Mouse (Mus musculus) ES-Bruce4 (cell line): ENCODE measurements around the gene Cdh18. TPM values are rescaled to one million over a fixed set of nuclear protein-coding genes. Genes with fewer than 3 reads are reported as not detected.

Source experiments
- H3K27ac ChIP-seq: 2 replicates; pipeline ENCODE4 v1.5.1; 2012; ENCODE audit warnings: low read length, inconsistent platforms; ENCODE audit not compliant: insufficient read depth
- H3K27me3 ChIP-seq: 2 replicates; pipeline ENCODE4 v1.6.1; 2012; ENCODE audit warnings: mild to moderate bottlenecking, low read length, inconsistent platforms; ENCODE audit not compliant: control insufficient read depth, poor library complexity, insufficient read depth, severe bottlenecking
- H3K36me3 ChIP-seq: 2 replicates; pipeline ENCODE4 v1.6.1; 2012; ENCODE audit warnings: inconsistent platforms, mild to moderate bottlenecking, low read length, moderate library complexity; ENCODE audit not compliant: control insufficient read depth, poor library complexity, insufficient read depth, severe bottlenecking
- H3K4me1 ChIP-seq: one replicate; pipeline ENCODE4 v1.8.1; 2011; ENCODE audit warnings: low read length; ENCODE audit not compliant: control insufficient read depth, insufficient read depth
- H3K4me3 ChIP-seq: 2 replicates; pipeline ENCODE4 v1.5.1; 2011; ENCODE audit warnings: low read depth, mild to moderate bottlenecking, low read length
- H3K9ac ChIP-seq: 2 replicates; pipeline ENCODE4 v1.6.1; 2012; ENCODE audit warnings: low read depth, mild to moderate bottlenecking, inconsistent platforms; ENCODE audit not compliant: poor library complexity, severe bottlenecking
- H3K9me3 ChIP-seq: replicated peaks from 2 replicates; pipeline ENCODE4 v1.6.1; 2012; ENCODE audit warnings: mild to moderate bottlenecking, low read length, inconsistent platforms; ENCODE audit not compliant: control insufficient read depth, poor library complexity, insufficient read depth, severe bottlenecking
- CTCF ChIP-seq: IDR thresholded peaks from one replicate; pipeline ENCODE4 v1.8.1; 2011; ENCODE audit warnings: low read depth, low read length
- EP300 ChIP-seq: IDR thresholded peaks from 2 replicates; pipeline ENCODE4 v1.6.1; 2011; ENCODE audit warnings: low read depth, low read length; ENCODE audit not compliant: insufficient read depth
- POLR2A ChIP-seq: IDR thresholded peaks from one replicate; pipeline ENCODE4 v1.8.1; 2011; ENCODE audit warnings: low read length; ENCODE audit not compliant: insufficient read depth
- polyA plus RNA-seq: library from polyadenylated mRNA; stranded (reverse); fragments of >200 nt; gene quantifications from 2 replicates; pipeline ENCODE4 v1.2.4, GENCODE M21; 2011; ENCODE audit warnings: low read depth; ENCODE audit not compliant: missing spikeins, insufficient read depth, insufficient read length

Gene Cdh18
- polyA plus RNA-seq, 1 experiment = not detected

GRCm38 (mm10) chr15:23367712-23368111 lies 818.9 kb downstream of the Cdh18 start:
- no peak for TF ChIP-seq POLR2A
- TF ChIP-seq EP300 = no peak
- TF ChIP-seq CTCF = no peak
- Histone ChIP-seq H3K27ac (no peak overlapping the region), H3K36me3 (no peaks in the 10 kb centered on the region), H3K9me3 (no peaks in the 10 kb centered on the region), H3K9ac (no peak overlapping the region), H3K4me1 (no peaks in the 10 kb centered on the region), H3K4me3 (no peak overlapping the region), H3K27me3 (no peaks in the 10 kb centered on the region)

- H3K27ac ChIP-seq = no peak overlapping the region
- no peaks in the 10 kb centered on the region for H3K36me3 ChIP-seq
- TF ChIP-seq CTCF (no peak), POLR2A (no peak), EP300 (no peak)
These were observed 829.4 kb downstream of the Cdh18 start for GRCm38 (mm10) chr15:23378016-23378750.

GRCm38 (mm10) chr15:23385816-23386215 lies 837.0 kb downstream of the Cdh18 start:
- Histone ChIP-seq H3K9me3 (no peaks in the 10 kb centered on the region), H3K27ac (no peak overlapping the region)

More at GRCm38 (mm10) chr15:23378016-23378750, 829.4 kb downstream of the Cdh18 start:
- H3K27me3 ChIP-seq = no peaks in the 10 kb centered on the region
- no peaks in the 10 kb centered on the region for H3K9me3 ChIP-seq
- no peak overlapping the region for H3K9ac ChIP-seq
- no peak overlapping the region for H3K4me3 ChIP-seq
- H3K4me1 ChIP-seq = no peaks in the 10 kb centered on the region

GRCm38 (mm10) chr15:23396646-23397045 lies 847.8 kb downstream of the Cdh18 start:
- no peak overlapping the region for H3K27ac ChIP-seq
- no peak for TF ChIP-seq EP300
- no peak for TF ChIP-seq CTCF
- no peak for TF ChIP-seq POLR2A
- H3K9ac ChIP-seq = no peak overlapping the region
- no peak overlapping the region for H3K4me3 ChIP-seq
- H3K27me3 ChIP-seq = no peaks in the 10 kb centered on the region
- H3K36me3 ChIP-seq = no peaks in the 10 kb centered on the region
- H3K4me1 ChIP-seq = no peaks in the 10 kb centered on the region
- no peaks in the 10 kb centered on the region for H3K9me3 ChIP-seq

More at GRCm38 (mm10) chr15:23385816-23386215, 837.0 kb downstream of the Cdh18 start:
- Histone ChIP-seq H3K4me3 (no peak overlapping the region), H3K9ac (no peak overlapping the region), H3K27me3 (no peaks in the 10 kb centered on the region), H3K36me3 (no peaks in the 10 kb centered on the region), H3K4me1 (no peaks in the 10 kb centered on the region)
- no peak for TF ChIP-seq CTCF
- TF ChIP-seq POLR2A = no peak
- TF ChIP-seq EP300 = no peak

GRCm38 (mm10) chr15:23403792-23404191 lies 855.0 kb downstream of the Cdh18 start:
- Histone ChIP-seq H3K4me1 (no peaks in the 10 kb centered on the region), H3K27me3 (no peaks in the 10 kb centered on the region), H3K27ac (no peak overlapping the region), H3K9me3 (0 out of 2 replicates have a peak, but pooled peaks cover 4% of the 10 kb centered on the region), H3K4me3 (no peak overlapping the region), H3K36me3 (no peaks in the 10 kb centered on the region), H3K9ac (no peak overlapping the region)
- no peak for TF ChIP-seq EP300
- no peak for TF ChIP-seq POLR2A
- no peak for TF ChIP-seq CTCF

- no peak overlapping the region for H3K9ac ChIP-seq
- H3K9me3 ChIP-seq = 0 out of 2 replicates have a peak, but pooled peaks cover under 1% of the 10 kb centered on the region
- TF ChIP-seq EP300 = no peak
- no peak for TF ChIP-seq POLR2A
- TF ChIP-seq CTCF = no peak
- H3K27me3 ChIP-seq = no peaks in the 10 kb centered on the region
- H3K36me3 ChIP-seq = no peaks in the 10 kb centered on the region
- H3K4me1 ChIP-seq = no peaks in the 10 kb centered on the region
- H3K4me3 ChIP-seq = no peak overlapping the region
- no peak overlapping the region for H3K27ac ChIP-seq
These were observed 859.4 kb downstream of the Cdh18 start for GRCm38 (mm10) chr15:23408256-23408655.
